Mouse (Mus musculus) retina, postnatal 1 day (tissue): ENCODE measurements at regions not wholly inside any gene's neighbourhood (a gene's known extent, or its start where the extent isn't known, plus 50 kb on each side); places are given as distances from the start of the nearest gene placed in this dataset.

Source experiments
- DNase-seq: peaks from one replicate; pipeline ENCODE4 v3.0.0-alpha.2; 2012

DNA sequence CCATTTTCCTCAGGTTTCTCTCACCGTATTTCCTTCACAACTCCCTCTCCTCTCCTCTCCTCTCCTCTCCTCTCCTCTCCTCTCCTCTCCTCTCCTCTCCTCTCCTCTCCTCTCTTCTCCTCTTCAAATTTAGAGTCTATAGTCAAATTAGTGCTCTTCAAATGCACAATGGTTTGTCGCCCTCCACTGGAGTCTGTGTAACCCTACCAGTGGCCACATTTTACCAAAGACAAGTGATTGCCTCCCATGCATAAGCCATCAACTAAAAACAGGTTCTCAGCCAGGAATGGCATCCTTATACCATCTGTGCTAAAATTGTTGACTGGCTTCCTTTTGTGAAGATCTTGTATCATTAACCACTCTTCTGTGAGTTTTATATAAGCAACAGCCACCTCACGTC lies 979.5 kb upstream of the Adam24 start:
- DNase-seq: no peak

DNA sequence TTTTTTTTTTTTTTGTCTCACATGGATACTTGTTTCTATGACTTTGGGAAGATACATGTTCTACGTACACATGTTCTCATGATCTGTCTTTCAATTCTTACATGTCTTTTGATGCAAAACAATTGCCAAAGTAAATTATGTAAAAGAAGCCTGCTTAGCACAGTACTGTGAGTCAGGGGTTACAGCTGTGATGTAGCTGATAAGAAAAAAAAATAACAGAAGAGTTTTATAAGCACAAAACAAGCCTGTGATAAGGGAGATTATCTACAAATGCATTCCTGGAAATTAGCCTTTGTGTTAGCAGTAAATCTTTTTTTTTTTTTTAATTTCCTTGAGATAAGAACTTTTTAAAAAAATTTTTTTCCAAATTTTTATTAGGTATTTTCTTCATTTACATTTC lies 969.0 kb upstream of the Adam24 start:
- DNase-seq: no peak

DNA sequence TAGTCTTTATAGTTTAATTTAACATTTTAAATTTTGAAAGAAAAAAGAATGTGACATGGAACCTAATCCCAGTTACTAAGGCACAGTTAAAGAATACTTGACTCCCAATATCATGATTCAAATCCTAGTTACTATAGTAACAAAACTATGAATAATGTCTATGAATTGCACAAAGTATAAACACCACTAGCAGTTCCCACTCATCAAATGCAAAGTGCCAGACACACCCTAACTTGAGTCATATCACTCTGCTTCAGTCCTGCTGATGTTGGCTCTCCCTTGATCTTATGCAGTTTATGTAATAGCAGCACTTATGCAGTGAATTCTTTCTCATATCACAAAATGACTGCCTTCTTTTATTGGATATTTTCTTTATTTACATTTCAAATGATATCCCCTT lies 932.5 kb upstream of the Adam24 start:
- no peak for DNase-seq

DNA sequence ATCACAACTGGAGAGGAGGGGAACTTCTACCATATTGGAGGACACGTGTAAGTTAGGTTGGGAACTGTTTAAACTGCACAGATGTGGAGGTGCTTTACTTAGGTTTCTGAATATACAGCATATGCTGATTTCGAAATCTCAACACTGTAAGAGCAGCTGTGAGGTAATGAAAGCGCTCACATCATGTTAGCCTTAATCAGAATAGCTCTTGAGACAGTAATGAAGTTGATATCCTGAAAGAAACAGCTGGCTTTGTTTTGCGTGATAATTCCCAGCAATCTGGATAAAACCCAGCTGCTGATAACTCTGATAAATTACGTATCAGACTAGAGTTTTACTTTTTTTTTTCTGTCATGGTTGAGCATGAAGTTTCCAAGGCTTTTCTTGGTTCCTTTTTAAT lies 928.7 kb upstream of the Adam24 start:
- no peak for DNase-seq

DNA sequence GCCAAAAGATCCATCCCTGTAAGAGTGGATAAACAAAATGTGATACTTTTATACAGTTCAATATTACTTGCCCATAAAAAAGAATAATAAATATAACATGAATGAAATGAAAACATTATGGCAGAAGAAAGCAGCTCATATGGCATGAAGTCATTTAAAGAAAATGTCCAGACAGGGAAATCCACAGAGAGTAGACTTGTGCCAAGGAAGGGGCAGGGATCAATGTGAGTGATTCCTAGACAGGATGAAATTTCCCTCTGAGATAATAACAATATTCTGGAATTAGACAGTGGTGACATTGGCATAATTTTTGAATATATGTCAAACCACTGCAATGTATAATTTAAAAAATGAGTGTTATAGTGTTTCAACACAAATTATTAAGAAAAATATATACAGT lies 915.0 kb upstream of the Adam24 start:
- DNase-seq: no peak

DNA sequence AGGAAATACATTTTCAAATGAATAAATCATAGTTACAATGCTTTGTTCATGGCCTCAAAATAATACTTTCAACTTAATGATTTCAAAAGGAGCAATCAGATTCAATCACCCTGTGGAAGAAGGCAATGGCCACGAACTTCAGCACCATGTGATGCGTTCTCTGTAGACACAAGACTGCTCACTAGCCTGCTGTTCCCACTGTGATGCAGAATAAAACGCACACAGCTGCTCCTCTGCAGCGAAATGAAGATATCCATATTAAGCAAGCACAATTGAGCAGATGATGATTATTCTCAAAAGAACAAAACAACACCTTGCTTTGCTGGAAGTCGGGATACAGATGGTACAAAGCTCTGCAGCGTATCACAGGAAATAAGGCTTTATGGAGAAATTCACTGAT lies 895.4 kb upstream of the Adam24 start:
- DNase-seq: peak; percentile 9

DNA sequence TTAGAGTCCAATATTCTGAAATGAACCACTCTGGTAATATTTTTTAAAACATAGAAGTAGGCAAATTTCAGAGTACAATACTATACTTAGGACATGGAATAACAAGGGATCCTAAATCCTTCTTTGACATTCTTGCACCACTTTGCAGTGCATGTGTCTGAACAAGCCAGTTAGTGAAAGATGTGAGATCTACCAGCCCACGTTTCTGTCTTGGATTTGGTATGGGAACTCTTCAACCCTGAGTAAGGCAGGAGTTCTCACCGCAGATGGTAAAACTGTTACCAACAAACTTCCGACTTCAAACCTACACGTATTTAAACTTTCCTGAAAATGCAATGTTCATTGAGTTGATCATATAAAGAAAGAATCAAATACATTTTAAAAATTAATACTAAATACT lies 894.7 kb upstream of the Adam24 start:
- no peak for DNase-seq

DNA sequence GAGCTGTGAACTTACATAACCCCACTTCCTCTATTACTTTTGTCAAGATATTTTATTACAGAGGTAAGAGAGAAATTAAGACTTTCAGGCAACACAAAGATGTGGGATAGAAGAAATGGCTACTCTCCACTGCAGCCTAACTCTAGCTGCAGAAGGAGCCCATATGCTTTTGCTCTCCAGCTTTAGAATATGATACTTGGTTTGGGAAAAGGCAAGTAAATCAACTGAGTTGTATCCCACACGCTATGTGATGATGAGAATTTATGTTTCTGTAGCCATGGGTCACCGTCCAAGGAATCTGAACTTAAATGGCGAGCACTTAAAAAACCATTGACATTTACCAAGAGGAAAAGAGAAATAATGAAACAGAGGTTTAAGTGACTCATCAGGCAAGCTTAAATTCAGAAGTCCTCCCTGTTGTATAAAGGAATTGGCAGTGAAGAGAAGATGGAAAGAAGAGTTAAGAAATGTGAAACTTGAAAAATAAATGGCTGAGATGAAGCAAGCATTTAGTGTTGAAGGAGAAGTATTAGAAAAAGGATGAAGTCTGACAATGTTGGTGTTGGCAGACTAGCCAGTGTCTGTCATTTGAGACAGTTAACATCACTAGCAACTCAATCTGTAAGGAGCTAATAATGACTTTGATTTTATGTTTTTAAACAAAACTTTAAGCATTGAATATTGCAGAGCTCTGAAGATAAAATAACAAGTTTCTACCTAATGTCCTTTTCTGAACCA lies 893.3 kb upstream of the Adam24 start:
- no peak for DNase-seq

DNA sequence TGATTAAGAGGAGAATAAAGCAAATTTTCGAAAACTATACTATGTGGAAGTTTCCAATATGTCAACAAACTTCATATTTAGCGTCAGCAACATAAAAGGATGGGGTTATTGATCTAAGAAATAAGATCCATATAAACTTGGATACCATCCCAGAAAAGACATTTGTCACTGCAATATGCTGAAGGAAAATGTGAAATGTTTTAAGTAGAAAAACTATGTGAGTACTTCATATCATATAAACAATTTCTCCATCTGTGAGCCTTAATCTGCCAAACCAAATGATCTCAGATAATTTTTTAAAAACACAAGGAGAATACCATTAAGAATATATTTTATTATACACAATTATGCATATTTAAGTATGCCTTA lies 892.7 kb upstream of the Adam24 start:
- no peak for DNase-seq
